Mouse (Mus musculus) monocyte, adult 2 months (primary cell): ENCODE results near the gene Tyrobp.
A peak's percentile ranks its signal among the peaks of the same experiment; 100 is the strongest.

Source experiments
- DNase-seq, 2 experiments: peaks; one replicate each; pipeline ENCODE4 v3.0.0; 2022; ENCODE audit warnings: low spot score in 2 of 2, low read depth in 1 of 2

The Tyrobp gene

GRCm38 (mm10) chr7:30413596-30413995 is at the start of gene Tyrobp:
Gene Tyrobp (plus strand): TSS chr7:30413760.
- peak in 1 of 2 experiments; percentile 84 for DNase-seq

- no peak for DNase-seq
Measured at GRCm38 (mm10) chr7:30367466-30367865, 46.1 kb upstream of the Tyrobp start.

GRCm38 (mm10) chr7:30373501-30373962 is 40.0 kb upstream of the Tyrobp start:
- peak; percentile 66 to 81 for DNase-seq

GRCm38 (mm10) chr7:30380061-30380460 is 33.5 kb upstream of the Tyrobp start:
- DNase-seq = no peak

GRCm38 (mm10) chr7:30384106-30384505 is 29.5 kb upstream of the Tyrobp start:
- no peak for DNase-seq

GRCm38 (mm10) chr7:30392746-30393520 is 20.6 kb upstream of the Tyrobp start:
- no peak for DNase-seq

- no peak for DNase-seq
Measured at GRCm38 (mm10) chr7:30393631-30394030, 19.9 kb upstream of the Tyrobp start.

GRCm38 (mm10) chr7:30394379-30394778 is 19.2 kb upstream of the Tyrobp start:
- DNase-seq = peak; percentile 54 to 59

GRCm38 (mm10) chr7:30394871-30395270 is 18.7 kb upstream of the Tyrobp start:
- DNase-seq = no peak

GRCm38 (mm10) chr7:30399671-30400070 is 13.9 kb upstream of the Tyrobp start:
- no peak for DNase-seq

- no peak for DNase-seq
Measured at GRCm38 (mm10) chr7:30402343-30402742, 11.2 kb upstream of the Tyrobp start.

- no peak for DNase-seq
Measured at GRCm38 (mm10) chr7:30408639-30409038, 4.9 kb upstream of the Tyrobp start.

GRCm38 (mm10) chr7:30409789-30410188 is 3.8 kb upstream of the Tyrobp start:
- DNase-seq = no peak

- no peak for DNase-seq
Measured at GRCm38 (mm10) chr7:30411023-30411422, 2.5 kb upstream of the Tyrobp start.

- DNase-seq = peak in 1 of 2 experiments; percentile 73
Measured at GRCm38 (mm10) chr7:30412735-30413147, 819 bp upstream of the Tyrobp start.

- DNase-seq = no peak
Measured at GRCm38 (mm10) chr7:30417856-30418255, 4.3 kb downstream of the Tyrobp start.

- DNase-seq = peak; percentile 66 to 84
Measured at GRCm38 (mm10) chr7:30419561-30420499, 6.3 kb downstream of the Tyrobp start, which contains the start of gene Hcst. Gene Hcst (minus strand): TSS chr7:30419854.

GRCm38 (mm10) chr7:30420673-30421072 is 7.1 kb downstream of the Tyrobp start:
- no peak for DNase-seq

GRCm38 (mm10) chr7:30421175-30421889 is 7.8 kb downstream of the Tyrobp start, which contains the start of gene Nfkbid:
Gene Nfkbid (plus strand): TSS chr7:30421732.
- peak; percentile 56 to 83 for DNase-seq

- peak; percentile 60 to 94 for DNase-seq
Measured at GRCm38 (mm10) chr7:30421890-30422435, 8.4 kb downstream of the Tyrobp start.

- DNase-seq = no peak
Measured at GRCm38 (mm10) chr7:30422560-30422959, 9.0 kb downstream of the Tyrobp start.
